Mouse (Mus musculus): Measurements from ENCODE around the gene Lypd5. TPM values are rescaled to one million over a fixed set of nuclear protein-coding genes. Genes with fewer than 3 reads are reported as not detected.

Gene Lypd5
- polyA plus RNA-seq (2014; fragmentation: Nextera tagmentation; extraction: Ambion mirVana), result not detected in 2 replicates

GRCm38 (mm10) chr7:24348896-24349295, at the start of gene Lypd5:
TSS of gene Lypd5 (plus strand) at chr7:24349196.
- no peaks in the 10 kb centered on the region for H3K9me3 ChIP-seq (ENCODE audit: control insufficient read depth, low read length)
- WGBS, result 32% methylated on average over 6 of the region's 6 CpGs
- H3K36me3 ChIP-seq (ENCODE audit: control insufficient read depth, insufficient read depth, low read length), result no peaks in the 10 kb centered on the region
- DNase-seq (ENCODE audit: low spot score) (no peak), ATAC-seq (replicated peaks; ENCODE audit: low FRiP score, low TSS enrichment, low read depth) (no peak)
- no peak within 1 kb of the TSS for H3K9ac ChIP-seq (ENCODE audit: low read length)
- no peak within 1 kb of the TSS for H3K4me2 ChIP-seq (ENCODE audit: low read length)
- 0 out of 2 replicates have a peak, but pooled peaks cover 3% of the 10 kb centered on the region for H3K27me3 ChIP-seq (replicated peaks; ENCODE audit: control insufficient read depth, insufficient read depth, low read length)
- no peak within 1 kb of the TSS for H3K27ac ChIP-seq (ENCODE audit: low read depth)
- H3K4me3 ChIP-seq (ENCODE audit: low read depth, low read length), result no peak within 1 kb of the TSS
- no peaks in the 10 kb centered on the region for H3K4me1 ChIP-seq (replicated peaks; ENCODE audit: control insufficient read depth, insufficient read depth, low read length)

- Histone ChIP-seq H3K36me3 (ENCODE audit: control insufficient read depth, insufficient read depth, low read length) (peaks cover 35% of the 10 kb centered on the region), H3K4me1 (replicated peaks; ENCODE audit: control insufficient read depth, insufficient read depth, low read length) (no peaks in the 10 kb centered on the region; the same call in 1 of the 2 replicates), H3K4me2 (ENCODE audit: low read length) (peak overlapping the region; percentile 80), H3K9ac (ENCODE audit: low read length) (peak overlapping the region; percentile 71), H3K27ac (ENCODE audit: low read depth) (peak overlapping the region; percentile 88; the same call in 1 of the 2 replicates), H3K9me3 (ENCODE audit: control insufficient read depth, low read length) (no peaks in the 10 kb centered on the region), H3K4me3 (ENCODE audit: low read depth, low read length) (peak overlapping the region; percentile 73), H3K27me3 (replicated peaks; ENCODE audit: control insufficient read depth, insufficient read depth, low read length) (no peaks in the 10 kb centered on the region)
- peak; percentile 41 for ATAC-seq (replicated peaks; ENCODE audit: low FRiP score, low TSS enrichment, low read depth)
- peak; percentile 63 for DNase-seq (ENCODE audit: low spot score)
- 2% methylated on average over 18 of the region's 18 CpGs for WGBS
Observed at GRCm38 (mm10) chr7:24299823-24300481, 49.0 kb upstream of the Lypd5 start.

GRCm38 (mm10) chr7:24300771-24301282, 48.2 kb upstream of the Lypd5 start, which contains the start of gene Zfp61:
TSS of gene Zfp61 (minus strand) at chr7:24301232.
- Histone ChIP-seq H3K4me3 (ENCODE audit: low read depth, low read length) (peak within 1 kb of the TSS; percentile 73), H3K4me2 (ENCODE audit: low read length) (peak within 1 kb of the TSS; percentile 80), H3K9me3 (ENCODE audit: control insufficient read depth, low read length) (no peaks in the 10 kb centered on the region), H3K9ac (ENCODE audit: low read length) (peak within 1 kb of the TSS; percentile 71; the same call in 1 of the 2 replicates), H3K36me3 (ENCODE audit: control insufficient read depth, insufficient read depth, low read length) (peaks cover 26% of the 10 kb centered on the region), H3K27ac (ENCODE audit: low read depth) (peak within 1 kb of the TSS; percentile 52; the same call in 1 of the 2 replicates), H3K27me3 (replicated peaks; ENCODE audit: control insufficient read depth, insufficient read depth, low read length) (no peaks in the 10 kb centered on the region), H3K4me1 (replicated peaks; ENCODE audit: control insufficient read depth, insufficient read depth, low read length) (no peaks in the 10 kb centered on the region; the same call in 1 of the 2 replicates)
- 2% methylated on average over 13 of the region's 13 CpGs for WGBS
- ATAC-seq (replicated peaks; ENCODE audit: low FRiP score, low TSS enrichment, low read depth) (peak; percentile 68), DNase-seq (ENCODE audit: low spot score) (peak; percentile 80)

GRCm38 (mm10) chr7:24315726-24316566, 33.0 kb upstream of the Lypd5 start:
- H3K27ac ChIP-seq (ENCODE audit: low read depth), result peak overlapping the region; percentile 34
- H3K27me3 ChIP-seq (replicated peaks; ENCODE audit: control insufficient read depth, insufficient read depth, low read length), result peaks cover 14% of the 10 kb centered on the region; the same call in 1 of the 2 replicates
- peak overlapping the region; percentile 66 for H3K9ac ChIP-seq (ENCODE audit: low read length)
- no peaks in the 10 kb centered on the region for H3K36me3 ChIP-seq (ENCODE audit: control insufficient read depth, insufficient read depth, low read length)
- ATAC-seq (replicated peaks; ENCODE audit: low FRiP score, low TSS enrichment, low read depth), result no peak; the same call in 1 of the 2 replicates
- H3K4me3 ChIP-seq (ENCODE audit: low read depth, low read length), result peak overlapping the region; percentile 47
- no peaks in the 10 kb centered on the region for H3K9me3 ChIP-seq (ENCODE audit: control insufficient read depth, low read length)
- DNase-seq (ENCODE audit: low spot score), result no peak
- WGBS, result 28% methylated on average over 29 of the region's 29 CpGs
- peak overlapping the region; percentile 66 for H3K4me2 ChIP-seq (ENCODE audit: low read length)
- peaks cover 5% of the 10 kb centered on the region for H3K4me1 ChIP-seq (replicated peaks; ENCODE audit: control insufficient read depth, insufficient read depth, low read length)

GRCm38 (mm10) chr7:24316567-24317092, 32.4 kb upstream of the Lypd5 start, which contains the start of gene Zfp94:
TSS of gene Zfp94 (minus strand) at chr7:24316666.
- no peaks in the 10 kb centered on the region for H3K9me3 ChIP-seq (ENCODE audit: control insufficient read depth, low read length)
- under 1% methylated on average over 33 of the region's 33 CpGs for WGBS
- peaks cover 5% of the 10 kb centered on the region for H3K4me1 ChIP-seq (replicated peaks; ENCODE audit: control insufficient read depth, insufficient read depth, low read length)
- H3K4me3 ChIP-seq (ENCODE audit: low read depth, low read length), result peak within 1 kb of the TSS; percentile 47
- peak; percentile 90 for ATAC-seq (replicated peaks; ENCODE audit: low FRiP score, low TSS enrichment, low read depth)
- H3K27me3 ChIP-seq (replicated peaks; ENCODE audit: control insufficient read depth, insufficient read depth, low read length), result peaks cover 14% of the 10 kb centered on the region; the same call in 1 of the 2 replicates
- DNase-seq (ENCODE audit: low spot score), result peak; percentile 90
- peak within 1 kb of the TSS; percentile 68 for H3K27ac ChIP-seq (ENCODE audit: low read depth)
- peak within 1 kb of the TSS; percentile 66 for H3K4me2 ChIP-seq (ENCODE audit: low read length)
- no peaks in the 10 kb centered on the region for H3K36me3 ChIP-seq (ENCODE audit: control insufficient read depth, insufficient read depth, low read length)
- H3K9ac ChIP-seq (ENCODE audit: low read length), result peak within 1 kb of the TSS; percentile 66

- no peak overlapping the region for H3K4me3 ChIP-seq (ENCODE audit: low read depth, low read length)
- H3K27me3 ChIP-seq (replicated peaks; ENCODE audit: control insufficient read depth, insufficient read depth, low read length), result peaks cover 14% of the 10 kb centered on the region; the same call in 1 of the 2 replicates
- DNase-seq (ENCODE audit: low spot score) (no peak), ATAC-seq (replicated peaks; ENCODE audit: low FRiP score, low TSS enrichment, low read depth) (no peak)
- H3K9ac ChIP-seq (ENCODE audit: low read length), result no peak overlapping the region
- no peak overlapping the region for H3K27ac ChIP-seq (ENCODE audit: low read depth)
- peaks cover under 1% of the 10 kb centered on the region for H3K9me3 ChIP-seq (ENCODE audit: control insufficient read depth, low read length)
- no peak overlapping the region for H3K4me2 ChIP-seq (ENCODE audit: low read length)
- no peaks in the 10 kb centered on the region for H3K36me3 ChIP-seq (ENCODE audit: control insufficient read depth, insufficient read depth, low read length)
- WGBS, result 59% methylated on average over 6 of the region's 6 CpGs
- H3K4me1 ChIP-seq (replicated peaks; ENCODE audit: control insufficient read depth, insufficient read depth, low read length), result peaks cover 5% of the 10 kb centered on the region
Observed at GRCm38 (mm10) chr7:24318942-24319341, 30.1 kb upstream of the Lypd5 start.

- Histone ChIP-seq H3K9ac (ENCODE audit: low read length) (no peak overlapping the region), H3K36me3 (ENCODE audit: control insufficient read depth, insufficient read depth, low read length) (no peaks in the 10 kb centered on the region), H3K4me1 (replicated peaks; ENCODE audit: control insufficient read depth, insufficient read depth, low read length) (no peaks in the 10 kb centered on the region), H3K4me2 (ENCODE audit: low read length) (no peak overlapping the region), H3K9me3 (ENCODE audit: control insufficient read depth, low read length) (peaks cover 8% of the 10 kb centered on the region), H3K4me3 (ENCODE audit: low read depth, low read length) (no peak overlapping the region), H3K27ac (ENCODE audit: low read depth) (no peak overlapping the region), H3K27me3 (replicated peaks; ENCODE audit: control insufficient read depth, insufficient read depth, low read length) (peaks cover 16% of the 10 kb centered on the region; the same call in 1 of the 2 replicates)
- WGBS, result 66% methylated on average over 4 of the region's 4 CpGs
- no peak for DNase-seq (ENCODE audit: low spot score)
- no peak for ATAC-seq (replicated peaks; ENCODE audit: low FRiP score, low TSS enrichment, low read depth)
Observed at GRCm38 (mm10) chr7:24322593-24322992, 26.4 kb upstream of the Lypd5 start.

- Histone ChIP-seq H3K27me3 (replicated peaks; ENCODE audit: control insufficient read depth, insufficient read depth, low read length) (0 out of 2 replicates have a peak, but pooled peaks cover 6% of the 10 kb centered on the region), H3K4me3 (ENCODE audit: low read depth, low read length) (no peak overlapping the region), H3K4me1 (replicated peaks; ENCODE audit: control insufficient read depth, insufficient read depth, low read length) (no peaks in the 10 kb centered on the region), H3K36me3 (ENCODE audit: control insufficient read depth, insufficient read depth, low read length) (no peaks in the 10 kb centered on the region), H3K27ac (ENCODE audit: low read depth) (no peak overlapping the region), H3K9me3 (ENCODE audit: control insufficient read depth, low read length) (peaks cover 8% of the 10 kb centered on the region), H3K4me2 (ENCODE audit: low read length) (no peak overlapping the region; the same call in 1 of the 2 replicates), H3K9ac (ENCODE audit: low read length) (no peak overlapping the region)
- ATAC-seq (replicated peaks; ENCODE audit: low FRiP score, low TSS enrichment, low read depth) (no peak), DNase-seq (ENCODE audit: low spot score) (no peak)
- WGBS, result 96% methylated on average over 6 of the region's 6 CpGs
Observed at GRCm38 (mm10) chr7:24325197-24325596, 23.8 kb upstream of the Lypd5 start.
